Mouse (Mus musculus): ENCODE data around the gene Dok4.
A peak's percentile ranks its signal among the peaks of the same experiment; 100 is the strongest.
"Not testable (repeated sequence)": the region's sequence is repeated elsewhere in the genome, so short reads cannot be mapped to it uniquely, and the experiment has no call there.

The Dok4 gene

DNA sequence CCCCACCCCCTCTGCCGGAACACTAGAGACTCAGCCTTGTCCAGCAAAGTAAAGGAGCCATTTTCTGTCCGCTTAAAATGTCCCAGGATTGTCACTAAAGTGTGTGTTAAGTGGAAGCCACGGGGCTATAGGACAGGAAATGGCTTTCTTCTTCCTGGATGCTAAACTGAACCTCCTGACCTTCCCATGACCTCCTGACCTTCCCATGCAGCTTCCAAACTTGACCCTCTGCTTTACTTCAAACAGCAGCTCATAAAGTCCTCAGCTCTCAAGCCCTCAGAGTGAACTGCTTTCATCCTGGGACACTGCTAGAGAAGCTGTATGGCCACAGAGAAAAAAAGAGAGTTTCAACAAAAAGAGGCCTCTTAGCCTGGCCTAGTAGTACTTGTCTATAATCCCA, 690 bp upstream of the Dok4 start:
- no peak for DNase-seq

DNA sequence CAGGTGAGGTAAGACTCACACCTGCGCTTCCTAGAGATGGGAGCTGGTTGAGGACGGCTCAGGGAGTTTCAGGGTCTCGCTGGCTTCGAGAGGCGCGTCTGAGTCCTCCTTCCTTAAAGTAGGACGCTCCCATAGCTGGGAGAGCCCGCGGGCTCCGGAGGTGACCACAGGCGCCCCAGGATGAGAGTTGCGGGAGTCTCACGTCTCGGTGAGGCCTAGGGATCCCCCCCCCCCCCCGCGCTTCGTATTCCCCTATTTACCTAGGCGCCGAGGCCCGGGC, 319 bp downstream of the Dok4 start:
- no peak for DNase-seq

DNA sequence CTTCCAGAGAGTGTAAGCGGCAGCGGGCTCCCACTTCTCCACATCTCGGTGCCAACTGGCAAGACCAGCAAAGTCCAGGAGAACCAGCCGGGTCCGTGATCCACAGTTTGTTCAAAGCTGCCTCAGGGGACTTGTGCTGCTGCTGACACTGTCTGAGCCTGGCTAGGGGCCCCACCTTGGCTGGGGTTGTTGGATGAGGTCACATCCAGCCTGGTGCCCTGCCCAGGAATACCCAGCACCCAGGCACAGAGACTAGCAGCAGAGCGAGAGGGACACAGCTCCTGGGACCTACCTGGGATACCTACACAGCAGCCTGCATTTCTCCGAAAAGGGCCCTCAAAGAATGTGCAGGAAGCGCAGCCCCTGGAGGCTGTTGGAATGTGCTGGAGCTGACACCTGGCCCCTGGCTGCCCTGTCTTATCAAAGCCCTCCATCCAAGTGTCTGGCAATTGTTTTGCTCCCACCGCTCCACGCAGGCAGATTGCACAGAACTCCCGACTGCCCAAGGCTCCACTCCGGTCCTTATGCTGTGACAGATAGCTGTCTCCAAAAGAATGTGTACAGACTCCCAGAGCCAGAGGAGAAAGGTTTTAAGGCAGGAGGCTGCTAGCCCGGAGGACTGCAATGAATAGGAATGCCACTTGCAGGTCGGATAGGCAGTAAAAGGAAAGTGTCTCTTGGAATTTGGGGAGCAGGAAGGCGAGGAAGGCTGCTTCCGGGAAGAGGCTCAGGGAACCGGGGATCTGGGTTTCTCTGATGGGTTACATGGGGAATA, 847 bp downstream of the Dok4 start:
- DNase-seq, result no peak

DNA sequence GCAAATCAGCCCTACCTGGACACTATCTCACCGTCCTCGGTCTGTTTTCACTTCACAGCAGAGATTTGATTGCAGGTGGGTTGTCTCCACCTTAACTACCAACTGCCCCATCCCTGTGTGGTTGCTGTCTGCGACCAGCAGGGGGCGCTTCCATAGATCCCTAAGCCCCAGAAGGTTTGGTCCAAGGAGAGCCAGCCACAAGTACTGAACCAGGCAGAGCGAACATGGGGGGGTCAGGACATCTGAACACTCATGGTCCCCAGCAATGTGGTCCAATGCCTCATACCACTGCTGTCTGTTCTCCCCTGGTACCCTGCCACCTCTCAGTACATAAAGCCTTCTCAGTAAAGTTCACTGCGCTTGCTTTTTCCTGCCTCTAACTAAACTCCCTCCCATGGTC, 1.8 kb downstream of the Dok4 start:
- peak; percentile 56 for DNase-seq

DNA sequence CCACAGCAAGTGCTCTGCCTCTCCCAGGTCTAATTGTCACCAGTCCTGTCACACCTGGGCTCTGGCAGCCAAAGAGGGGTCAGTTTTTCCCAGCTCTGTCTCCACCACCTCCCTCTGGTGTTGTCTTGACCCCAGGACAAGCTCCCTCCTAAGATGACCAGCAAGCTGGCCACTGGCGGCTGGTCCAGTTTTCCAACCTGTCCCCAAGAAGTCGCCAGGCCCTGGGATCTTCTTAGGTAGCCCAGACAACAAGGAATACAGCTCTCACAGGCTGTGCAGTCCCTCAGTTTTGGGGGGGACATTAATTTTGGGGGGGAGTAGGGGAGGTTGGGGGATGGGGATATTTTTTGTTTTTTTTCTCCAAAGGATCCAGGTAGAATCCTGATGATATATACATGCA, 3.6 kb downstream of the Dok4 start:
- no peak for DNase-seq

DNA sequence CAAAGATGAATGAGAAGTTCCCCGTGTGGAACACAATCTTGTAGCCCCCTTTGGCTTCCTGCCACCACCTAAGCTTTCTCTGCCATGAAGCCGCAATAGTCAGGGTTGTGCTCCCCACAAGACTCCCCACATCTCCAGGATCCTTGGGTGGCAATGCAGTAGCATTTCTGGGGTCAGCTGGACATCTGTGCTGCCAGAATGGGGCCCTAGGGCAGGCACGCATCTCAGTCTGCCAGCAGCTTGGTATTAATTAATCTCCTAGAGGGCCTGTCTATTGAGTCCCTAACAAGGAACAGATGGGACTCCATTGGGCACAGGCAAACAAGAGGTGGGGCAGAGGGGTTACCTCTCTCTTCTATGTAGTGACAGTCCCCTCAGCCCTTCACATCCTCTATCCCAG, 4.0 kb downstream of the Dok4 start:
- DNase-seq, result no peak

DNA sequence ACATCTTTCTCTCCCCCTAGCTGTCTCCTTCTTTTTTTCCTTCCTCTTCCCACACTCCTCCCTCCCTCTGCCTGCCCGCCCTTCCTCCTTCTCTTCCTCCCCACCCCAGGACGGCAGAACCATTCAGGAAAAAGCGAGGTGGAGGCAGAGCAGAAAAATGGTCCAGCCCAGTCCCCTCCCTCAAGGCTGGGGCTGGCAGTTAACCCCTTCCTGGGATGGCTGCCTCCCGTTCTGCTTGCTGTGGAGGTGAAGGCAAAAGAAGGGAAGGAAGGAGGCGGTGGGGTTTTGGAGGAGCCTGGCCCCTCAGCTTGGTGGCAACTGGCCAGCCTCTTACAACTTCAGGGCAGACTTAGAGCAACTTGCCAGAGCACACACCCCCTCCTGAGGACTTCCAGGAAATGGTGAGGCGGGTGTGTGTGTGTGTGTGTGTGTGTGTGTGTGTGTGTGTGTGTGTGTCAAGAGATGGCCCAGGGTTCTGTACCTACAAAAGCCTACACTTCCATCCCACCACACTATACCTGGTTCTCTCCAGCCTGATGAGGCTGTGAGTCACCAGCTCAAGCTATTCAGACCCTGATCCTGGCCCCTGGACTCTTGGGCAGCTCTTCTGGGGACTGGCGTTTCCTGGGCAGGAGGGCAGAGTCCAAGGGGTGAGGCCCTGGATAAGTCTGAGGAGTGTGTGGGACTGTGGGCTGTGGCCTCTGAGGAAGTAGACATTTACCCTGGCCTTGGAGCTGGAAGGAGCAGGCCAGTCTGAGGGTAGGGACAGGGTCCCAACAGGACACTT, 4.8 kb downstream of the Dok4 start:
- no peak for DNase-seq

DNA sequence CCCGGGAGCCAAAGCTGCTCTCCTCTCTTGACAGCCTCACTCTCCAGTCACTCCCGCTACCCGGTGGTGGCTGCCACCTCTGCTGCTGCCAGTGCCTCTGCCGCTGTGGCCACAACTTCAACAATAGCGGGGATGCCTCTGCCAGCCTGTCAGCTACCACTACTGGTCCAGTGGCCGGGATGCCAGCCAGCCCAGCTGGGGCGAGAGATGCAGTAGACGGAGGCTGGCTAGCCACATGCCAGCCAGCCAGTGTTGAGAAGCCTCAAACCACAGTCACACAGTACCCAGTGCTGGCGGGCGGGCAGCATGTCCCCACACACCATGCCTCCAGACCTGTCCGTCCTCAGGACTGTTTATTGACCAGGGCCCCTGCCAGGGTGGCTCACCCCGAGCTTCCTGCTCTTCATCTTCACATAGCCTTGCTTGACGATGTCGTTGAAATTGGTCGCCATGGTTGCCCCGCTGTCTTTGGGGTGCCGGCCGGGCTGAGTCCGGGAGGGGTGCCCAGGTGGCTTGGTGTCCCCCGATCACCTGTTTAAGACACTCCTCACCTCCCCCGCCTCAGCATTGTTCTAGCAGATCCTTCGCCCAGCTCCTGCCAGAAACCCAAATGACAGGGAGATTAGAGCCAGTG, 5.5 kb downstream of the Dok4 start:
- DNase-seq, result no peak

DNA sequence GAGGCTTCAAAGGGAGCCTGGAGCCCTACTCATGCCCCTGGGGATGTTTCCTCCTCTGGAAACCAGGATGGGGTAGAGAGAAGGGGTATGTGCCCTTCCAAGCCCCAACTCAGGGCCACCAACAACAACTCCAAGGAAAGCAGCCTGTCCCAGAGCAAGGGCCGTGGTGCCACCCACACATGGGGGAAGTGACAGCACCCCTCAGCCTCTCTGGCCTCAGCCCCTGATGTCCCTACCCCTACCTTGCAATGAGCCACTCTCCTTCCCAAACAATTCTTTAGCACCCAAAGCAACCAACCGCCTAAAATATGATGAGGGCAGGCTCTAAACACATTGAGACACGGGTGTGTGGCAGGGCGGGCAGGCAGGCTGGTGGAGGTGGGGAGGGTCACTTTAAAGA, 6.1 kb downstream of the Dok4 start:
- no peak for DNase-seq

DNA sequence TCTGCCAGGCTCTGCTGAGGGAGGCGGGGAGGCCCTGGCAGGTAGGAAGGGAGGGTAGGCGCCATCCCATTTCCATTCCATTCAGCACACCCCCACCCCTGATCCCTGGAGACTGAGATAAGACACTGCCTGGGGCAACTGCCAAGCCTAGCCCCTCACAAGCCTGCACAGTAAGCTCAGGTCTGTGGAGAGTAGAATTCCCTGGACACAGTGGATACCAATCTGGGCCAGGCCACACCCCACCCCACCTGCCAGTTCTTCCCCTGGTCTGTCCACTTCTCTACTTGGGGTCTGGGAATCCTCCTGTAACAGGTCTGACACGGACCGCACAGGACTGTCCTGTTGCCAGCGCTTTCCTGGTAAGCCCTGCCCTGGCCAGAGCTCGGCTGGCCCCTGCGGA, 7.0 kb downstream of the Dok4 start:
- no peak for DNase-seq

DNA sequence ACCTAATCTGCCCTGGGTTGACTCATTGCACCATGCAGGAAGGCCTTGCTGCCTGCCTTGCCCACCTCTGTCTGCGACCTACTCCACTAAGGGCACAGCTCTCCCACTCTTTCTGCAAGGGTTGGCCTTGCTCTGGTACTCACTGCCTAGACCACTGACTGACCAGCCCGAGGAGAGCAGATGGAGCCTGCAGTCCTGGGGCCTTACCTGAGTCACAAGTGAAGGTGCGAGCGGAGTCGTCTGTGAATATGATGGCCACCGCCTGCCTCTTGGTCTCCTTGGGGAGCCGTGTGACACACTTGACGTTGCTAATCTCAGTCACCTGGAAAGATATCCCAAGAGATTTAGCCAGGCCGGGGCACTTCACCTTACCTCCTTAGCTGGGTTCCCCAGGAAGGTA, 9.2 kb downstream of the Dok4 start:
- DNase-seq, result no peak

DNA sequence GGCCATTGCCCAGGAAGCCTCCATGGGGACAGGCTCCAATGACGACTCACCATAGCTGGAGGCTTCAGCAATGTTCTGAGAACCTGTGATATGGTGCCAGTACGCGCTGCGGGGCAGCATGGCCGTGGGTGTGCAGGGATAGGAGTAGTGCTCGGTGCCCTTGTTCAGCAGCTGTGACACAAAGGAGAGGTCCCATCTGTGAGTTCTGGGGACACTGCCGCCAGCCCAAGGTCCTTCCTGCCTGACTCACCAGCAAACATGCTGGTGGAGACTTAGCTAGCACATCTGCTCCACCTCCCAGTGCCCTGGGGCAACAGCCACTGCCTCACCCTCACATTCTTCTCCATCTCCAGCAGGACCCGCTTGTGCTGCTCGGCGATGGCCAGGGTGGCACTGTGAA, 10.8 kb downstream of the Dok4 start:
- no peak for DNase-seq

DNA sequence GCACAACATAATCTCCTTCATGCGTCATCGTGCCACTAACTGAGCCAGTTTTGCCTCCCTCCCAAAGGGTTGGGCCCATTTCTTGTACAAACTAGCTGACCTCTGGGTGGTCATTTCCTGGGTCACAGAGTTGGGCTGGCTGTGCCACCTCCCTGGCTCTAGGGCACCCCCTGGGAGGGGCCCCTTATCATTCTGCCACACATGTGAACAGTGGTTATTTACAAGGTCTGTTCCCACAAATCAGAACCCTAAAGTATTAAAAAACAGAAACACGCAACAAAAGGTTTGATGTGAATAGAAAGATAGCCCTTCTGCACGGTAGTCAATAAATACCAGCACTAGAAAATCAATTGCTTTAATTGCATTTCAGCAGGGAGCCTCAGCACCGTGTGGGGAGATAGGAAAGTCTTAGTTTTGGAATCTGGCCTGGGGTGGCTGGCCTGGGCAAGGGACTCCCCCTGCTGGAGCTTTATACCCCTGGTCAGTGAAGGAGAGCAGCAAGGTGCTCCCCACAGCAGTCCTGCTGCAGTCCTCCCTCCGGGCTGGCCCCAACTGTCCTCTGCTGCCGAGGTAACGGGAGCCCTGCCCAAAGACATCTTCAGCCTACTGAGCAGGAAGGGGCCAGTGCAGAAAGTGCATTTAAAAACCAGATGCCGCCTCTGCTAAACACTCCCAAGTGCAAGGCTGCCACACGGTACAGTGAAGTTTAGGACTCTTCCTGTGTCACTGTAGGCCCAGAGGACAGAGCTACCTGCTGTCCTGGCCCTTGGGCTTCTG, 12.0 kb downstream of the Dok4 start:
- DNase-seq, result no peak

DNA sequence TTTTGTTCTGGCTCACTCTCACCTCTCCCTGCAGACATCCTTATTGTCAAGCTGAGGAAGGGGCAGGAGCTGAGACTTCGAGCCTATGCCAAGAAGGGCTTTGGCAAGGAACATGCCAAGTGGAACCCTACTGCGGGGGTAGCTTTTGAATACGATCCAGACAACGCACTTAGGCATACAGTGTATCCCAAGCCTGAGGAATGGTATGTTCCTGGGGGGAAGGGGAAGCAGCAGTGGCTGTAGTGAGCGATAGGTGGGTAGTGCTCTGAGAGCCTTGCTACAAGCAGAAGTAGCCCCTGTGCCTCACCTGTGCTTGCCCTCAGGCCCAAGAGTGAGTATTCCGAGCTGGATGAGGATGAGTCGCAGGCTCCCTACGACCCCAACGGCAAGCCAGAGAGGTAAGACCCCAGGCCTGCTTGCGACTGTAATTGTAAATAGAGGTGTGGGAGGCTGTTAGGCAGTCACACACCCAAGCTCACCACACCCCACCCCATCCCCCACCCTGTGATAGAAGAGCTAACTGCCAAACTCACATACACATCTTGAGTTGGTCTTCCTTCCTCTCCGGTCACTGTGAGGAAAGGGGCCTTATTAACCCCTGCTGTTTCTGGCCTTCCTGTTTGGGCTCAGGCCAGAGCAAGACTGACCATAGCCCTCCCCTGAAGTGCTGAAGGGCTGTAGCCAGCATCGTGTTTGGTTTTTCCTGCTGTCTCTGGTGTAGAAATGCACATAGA, 13.5 kb downstream of the Dok4 start:
- no peak for DNase-seq

DNA sequence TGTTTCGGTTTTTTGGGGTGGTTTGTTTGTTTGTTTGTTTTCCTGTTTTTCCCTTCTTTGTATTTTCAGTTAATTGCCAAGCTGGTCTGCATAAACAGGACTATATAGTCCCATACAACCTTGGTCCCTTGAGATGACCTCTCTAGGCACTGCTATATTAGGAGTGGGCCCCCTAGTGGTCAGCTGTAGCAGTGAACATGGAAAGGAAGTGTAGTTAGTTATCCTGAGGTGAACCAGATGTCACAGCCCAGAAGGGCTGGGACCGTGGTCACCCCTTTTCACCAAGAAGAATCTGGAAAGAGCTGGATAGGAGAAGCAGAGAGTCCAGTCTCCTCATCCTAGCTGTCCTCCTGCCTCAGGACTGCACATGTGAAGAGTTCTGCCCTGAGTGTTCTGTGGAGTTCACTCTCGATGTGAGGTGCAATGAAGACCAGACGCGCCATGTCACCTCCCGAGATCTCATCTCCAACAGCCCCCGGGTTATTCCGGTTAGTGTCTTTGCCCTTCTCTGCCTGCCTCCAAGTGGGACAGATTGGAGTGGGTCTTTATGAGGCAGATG, 14.7 kb downstream of the Dok4 start:
- DNase-seq, result no peak

DNA sequence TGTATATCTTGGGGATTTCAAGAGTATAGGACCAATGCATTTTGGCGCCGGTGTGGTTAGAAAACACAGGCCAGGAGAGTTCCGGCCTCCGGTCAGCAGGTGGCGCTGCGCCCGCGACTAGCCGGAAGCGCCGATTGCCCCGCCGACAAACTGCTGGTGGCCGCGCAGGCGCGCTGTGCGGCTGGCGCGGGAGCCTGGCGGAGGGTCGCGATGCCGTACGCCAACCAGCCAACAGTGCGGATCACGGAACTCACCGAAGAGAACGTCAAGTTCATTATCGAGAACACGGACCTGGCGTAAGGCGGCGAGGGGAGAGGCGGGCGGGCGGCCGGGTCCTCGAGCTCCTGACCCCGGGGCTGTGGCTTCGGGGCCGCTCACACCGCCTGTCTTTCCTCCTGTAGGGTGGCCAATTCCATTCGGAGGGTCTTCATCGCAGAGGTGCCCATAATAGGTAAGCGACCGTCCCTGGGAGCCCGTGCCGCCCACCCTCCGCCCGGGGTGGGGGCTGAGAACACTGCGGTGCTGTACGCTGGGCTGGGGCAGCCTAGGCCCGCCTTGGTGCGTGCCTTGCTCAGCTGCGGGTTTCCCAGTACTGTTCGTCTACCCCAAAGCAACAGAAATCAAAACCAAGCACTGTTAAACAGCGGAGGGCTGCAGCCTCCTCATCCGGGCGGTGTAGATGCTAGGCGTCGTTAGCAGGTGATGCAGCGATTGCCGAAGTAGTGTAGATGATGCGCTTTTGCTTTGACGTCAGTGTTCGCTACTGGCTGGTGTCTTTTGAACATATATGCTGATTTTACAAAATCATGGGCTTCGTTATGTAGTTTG, 18.6 kb downstream of the Dok4 start, which contains the start of gene Polr2c:
Gene Polr2c, plus strand, starts transcription at position 105 of the 828 bp plus-strand sequence.
- DNase-seq, result peak; percentile 92

DNA sequence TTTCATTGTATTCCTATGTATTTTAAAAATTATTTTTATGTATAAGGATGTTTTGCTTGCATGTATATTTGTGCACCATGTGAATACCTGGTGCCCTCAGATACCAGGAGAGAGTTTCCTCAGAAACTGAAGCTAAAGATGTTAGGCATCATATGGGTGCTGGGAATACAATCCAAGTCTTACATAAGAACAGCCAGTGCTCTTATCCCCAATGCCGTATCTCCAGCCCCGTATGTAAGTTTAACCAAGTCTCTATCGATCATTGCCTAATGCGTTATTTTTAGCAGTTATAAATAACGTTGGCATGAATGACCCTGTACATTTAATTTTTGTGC, 19.2 kb downstream of the Dok4 start:
- no peak for DNase-seq

DNA sequence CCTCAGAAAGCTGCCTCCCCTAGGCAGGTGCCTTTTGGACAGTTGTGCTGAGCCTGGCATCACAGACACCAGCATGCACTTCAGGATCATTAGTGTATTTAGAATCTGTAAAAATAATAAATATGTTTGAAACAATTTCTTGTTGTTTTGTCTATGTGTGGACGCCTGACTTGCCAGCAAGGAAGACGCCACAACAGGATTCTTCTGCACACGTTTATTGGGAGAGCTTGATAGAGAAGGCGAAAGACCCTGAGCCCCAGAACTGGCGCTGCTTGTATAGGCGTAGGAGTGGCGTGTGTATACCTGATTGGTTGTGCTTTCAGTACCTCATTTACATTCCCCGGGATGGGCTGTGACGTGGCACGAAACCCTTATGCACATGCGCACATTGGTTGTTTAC, 21.4 kb downstream of the Dok4 start:
- not testable (repeated sequence) for DNase-seq

DNA sequence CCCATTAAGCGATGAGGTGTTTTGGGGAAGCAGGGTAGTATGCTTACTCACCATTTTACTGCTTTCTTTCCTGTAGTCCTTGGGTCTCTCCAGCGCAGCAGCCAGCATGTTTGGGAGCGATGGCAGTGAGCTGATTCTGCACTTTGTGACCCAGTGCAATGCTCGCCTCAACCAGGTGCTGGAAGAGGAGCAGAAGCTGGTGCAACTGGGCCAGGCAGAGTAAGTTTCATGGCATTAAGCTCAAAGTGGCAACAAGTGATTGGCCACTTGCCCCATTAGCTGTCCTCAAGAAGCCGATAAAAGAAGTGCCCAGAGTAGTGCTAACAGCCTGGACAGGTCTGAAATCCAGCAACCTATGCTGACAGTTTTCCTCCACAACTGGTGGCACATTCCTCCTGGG, 26.1 kb downstream of the Dok4 start:
- DNase-seq, result no peak

DNA sequence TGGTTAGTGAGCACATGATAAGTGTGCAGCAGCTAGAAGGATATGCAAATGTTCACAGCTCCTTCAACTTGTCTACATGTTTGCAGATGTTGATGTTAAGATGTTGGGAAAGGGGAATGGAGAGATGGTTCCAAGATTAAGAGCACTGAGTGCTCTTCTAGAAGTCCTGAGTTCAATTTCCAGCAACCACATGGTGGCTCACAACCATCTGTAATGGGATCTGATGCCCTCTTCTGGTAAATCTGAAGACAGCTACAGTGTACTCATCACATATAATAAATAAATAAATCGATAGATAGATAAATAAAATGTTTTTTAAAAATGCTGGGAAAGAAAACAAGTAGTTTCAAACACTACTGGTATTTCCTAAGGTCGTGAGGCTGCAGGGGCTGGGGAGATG, 34.9 kb downstream of the Dok4 start:
- no peak for DNase-seq

DNA sequence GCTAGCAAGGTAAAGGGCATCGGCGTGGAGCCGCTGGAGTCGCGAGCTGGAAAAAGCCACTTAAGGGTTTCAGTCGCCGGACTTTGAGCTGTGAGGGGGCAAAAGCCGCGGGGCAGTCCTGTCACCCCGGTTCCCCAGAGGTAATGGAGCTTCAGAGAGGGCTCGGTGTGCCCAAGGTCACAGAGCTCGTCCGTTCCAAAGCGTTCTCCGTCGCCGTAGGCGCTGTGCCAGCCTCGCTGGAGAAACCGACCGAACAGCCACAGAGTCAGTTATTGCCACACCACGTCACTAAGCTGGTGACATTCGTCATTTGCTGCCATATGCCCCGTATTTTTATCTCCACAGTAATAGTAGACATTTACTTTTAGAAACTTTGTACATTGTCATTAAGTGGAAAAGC, 37.5 kb downstream of the Dok4 start:
- peak; percentile 76 for DNase-seq
